Mouse (Mus musculus) embryonic facial prominence, embryonic 15.5 days (tissue): Measurements from ENCODE around the gene Sec24a. TPM values are rescaled to one million over a fixed set of nuclear protein-coding genes. Genes with fewer than 3 reads are reported as not detected.

ENCODE experiments used
- ATAC-seq: fragments of 200-750 bp; cut with Nextera tagmentation; 2 replicates; pipeline ENCODE4 v1.8.0; 2017; ENCODE audit warnings: low read depth, moderate TSS enrichment; ENCODE audit not compliant: insufficient number of reproducible peaks, low FRiP score, low TSS enrichment
- H3K27ac ChIP-seq: fragments of 300-500 bp; sonication (generic); replicated peaks from 2 replicates; pipeline ENCODE4 v1.5.1; 2015; ENCODE audit warnings: mild to moderate bottlenecking, inconsistent platforms
- H3K27me3 ChIP-seq: fragments of 300-500 bp; sonication (generic); 2 replicates; pipeline ENCODE4 v1.6.1; 2015; ENCODE audit warnings: inconsistent platforms
- H3K36me3 ChIP-seq: fragments of 300-500 bp; sonication (generic); 2 replicates; pipeline ENCODE4 v1.6.1; 2015; ENCODE audit warnings: mild to moderate bottlenecking, inconsistent platforms
- H3K4me1 ChIP-seq: fragments of 300-500 bp; sonication (generic); 2 replicates; pipeline ENCODE4 v1.6.1; 2015; ENCODE audit warnings: inconsistent platforms
- H3K4me2 ChIP-seq: fragments of 300-500 bp; sonication (generic); replicated peaks from 2 replicates; pipeline ENCODE4 v1.6.1; 2015; ENCODE audit warnings: mild to moderate bottlenecking, inconsistent platforms
- H3K4me3 ChIP-seq: fragments of 300-500 bp; sonication (generic); replicated peaks from 2 replicates; pipeline ENCODE4 v1.5.1; 2015; ENCODE audit warnings: mild to moderate bottlenecking, inconsistent platforms
- H3K9ac ChIP-seq: fragments of 300-500 bp; sonication (generic); 2 replicates; pipeline ENCODE4 v1.6.1; 2015; ENCODE audit warnings: inconsistent platforms
- H3K9me3 ChIP-seq: fragments of 300-500 bp; sonication (generic); replicated peaks from 2 replicates; pipeline ENCODE4 v1.6.1; 2016; ENCODE audit warnings: inconsistent platforms
- WGBS: fragments of 180-500 bp; shearing (Covaris S2); methylation state at CpG from one replicate; pipeline ENCODE4 v1.1.7; 2015; 5-methylcytosine and 5-hydroxymethylcytosine counted together
- polyA plus RNA-seq: library from polyadenylated mRNA; unstranded; fragments of >200 nt; fragmentation: Nextera tagmentation; extraction: Ambion mirVana; gene quantifications from 2 replicates; pipeline ENCODE4 v1.2.1, GENCODE M21; 2015

The Sec24a gene
- polyA plus RNA-seq, 1 experiment from 2014 or later, result 17.4 TPM

- H3K36me3 ChIP-seq, result peaks cover 70% of the 10 kb centered on the region
- H3K4me3 ChIP-seq, result no peak overlapping the region
- H3K4me2 ChIP-seq, result no peak overlapping the region
- H3K9me3 ChIP-seq, result 0 out of 2 replicates have a peak, but pooled peaks cover 2% of the 10 kb centered on the region
- WGBS, result 91% methylated on average over 6 of the region's 6 CpGs
- H3K9ac ChIP-seq, result no peak overlapping the region
- ATAC-seq, result no peak
- H3K27ac ChIP-seq, result no peak overlapping the region
- H3K27me3 ChIP-seq, result no peaks in the 10 kb centered on the region
- no peaks in the 10 kb centered on the region for H3K4me1 ChIP-seq
Observed at GRCm38 (mm10) chr11:51785926-51786325, 22.5 kb upstream of the Sec24a start.

GRCm38 (mm10) chr11:51782721-51783120 is 19.3 kb upstream of the Sec24a start:
- no peak overlapping the region for H3K27ac ChIP-seq
- no peak overlapping the region for H3K9ac ChIP-seq
- no peak for ATAC-seq
- H3K9me3 ChIP-seq, result 0 out of 2 replicates have a peak, but pooled peaks cover 2% of the 10 kb centered on the region
- no peaks in the 10 kb centered on the region for H3K27me3 ChIP-seq
- H3K36me3 ChIP-seq, result peaks cover 58% of the 10 kb centered on the region
- no peak overlapping the region for H3K4me2 ChIP-seq
- no peaks in the 10 kb centered on the region for H3K4me1 ChIP-seq
- no peak overlapping the region for H3K4me3 ChIP-seq
- WGBS, result 87% methylated on average over 6 of the region's 6 CpGs

GRCm38 (mm10) chr11:51780773-51781267 is 17.4 kb upstream of the Sec24a start:
- Histone ChIP-seq H3K4me1 (no peaks in the 10 kb centered on the region), H3K36me3 (peaks cover 50% of the 10 kb centered on the region), H3K27me3 (no peaks in the 10 kb centered on the region), H3K27ac (no peak overlapping the region), H3K9ac (no peak overlapping the region), H3K9me3 (0 out of 2 replicates have a peak, but pooled peaks cover 2% of the 10 kb centered on the region), H3K4me2 (no peak overlapping the region), H3K4me3 (no peak overlapping the region)
- ATAC-seq, result no peak
- WGBS, result 89% methylated on average over 9 of the region's 9 CpGs

GRCm38 (mm10) chr11:51777478-51777877 is 14.0 kb upstream of the Sec24a start:
- Histone ChIP-seq H3K4me3 (no peak overlapping the region), H3K9me3 (no peaks in the 10 kb centered on the region), H3K27ac (no peak overlapping the region), H3K9ac (no peak overlapping the region), H3K4me2 (no peak overlapping the region), H3K36me3 (peaks cover 28% of the 10 kb centered on the region), H3K27me3 (no peaks in the 10 kb centered on the region), H3K4me1 (no peaks in the 10 kb centered on the region)
- 83% methylated on average over 5 of the region's 5 CpGs for WGBS
- no peak for ATAC-seq

GRCm38 (mm10) chr11:51775507-51775906 is 12.1 kb upstream of the Sec24a start:
- Histone ChIP-seq H3K27me3 (no peaks in the 10 kb centered on the region), H3K27ac (no peak overlapping the region), H3K4me1 (no peaks in the 10 kb centered on the region), H3K36me3 (peaks cover 11% of the 10 kb centered on the region), H3K4me2 (no peak overlapping the region), H3K9ac (no peak overlapping the region), H3K9me3 (no peaks in the 10 kb centered on the region), H3K4me3 (no peak overlapping the region)
- no peak for ATAC-seq
- WGBS, result 85% methylated on average over 3 of the region's 3 CpGs

- Histone ChIP-seq H3K9me3 (no peaks in the 10 kb centered on the region), H3K27me3 (no peaks in the 10 kb centered on the region), H3K36me3 (no peaks in the 10 kb centered on the region), H3K27ac (no peak overlapping the region), H3K4me1 (peaks cover 7% of the 10 kb centered on the region), H3K4me2 (no peak overlapping the region), H3K4me3 (no peak overlapping the region), H3K9ac (no peak overlapping the region)
- no peak for ATAC-seq
- WGBS, result 70% methylated on average over 5 of the region's 5 CpGs
Observed at GRCm38 (mm10) chr11:51768296-51768695, 4.9 kb upstream of the Sec24a start.

GRCm38 (mm10) chr11:51767579-51768220 is 4.3 kb upstream of the Sec24a start:
- no peak overlapping the region for H3K4me2 ChIP-seq
- H3K9me3 ChIP-seq, result no peaks in the 10 kb centered on the region
- no peak overlapping the region for H3K27ac ChIP-seq
- no peaks in the 10 kb centered on the region for H3K27me3 ChIP-seq
- WGBS, result 67% methylated on average over 8 of the region's 8 CpGs
- H3K4me1 ChIP-seq, result peaks cover 13% of the 10 kb centered on the region
- H3K36me3 ChIP-seq, result no peaks in the 10 kb centered on the region
- ATAC-seq, result no peak
- no peak overlapping the region for H3K4me3 ChIP-seq
- H3K9ac ChIP-seq, result no peak overlapping the region

- H3K4me2 ChIP-seq, result peak overlapping the region; percentile 77
- WGBS, result 68% methylated on average over 4 of the region's 4 CpGs
Observed at GRCm38 (mm10) chr11:51764816-51765215, 1.4 kb upstream of the Sec24a start.

GRCm38 (mm10) chr11:51763955-51764354 is 521 bp upstream of the Sec24a start:
- WGBS, result 6% methylated on average over 13 of the region's 13 CpGs
- no peak for ATAC-seq
- H3K4me3 ChIP-seq, result peak overlapping the region; percentile 69
- H3K4me1 ChIP-seq, result peaks cover 13% of the 10 kb centered on the region
- H3K27me3 ChIP-seq, result peaks cover 4% of the 10 kb centered on the region
- peak overlapping the region; percentile 71 for H3K9ac ChIP-seq
- no peaks in the 10 kb centered on the region for H3K36me3 ChIP-seq
- no peaks in the 10 kb centered on the region for H3K9me3 ChIP-seq
- no peak overlapping the region for H3K27ac ChIP-seq
- H3K4me2 ChIP-seq, result peak overlapping the region; percentile 77

More at GRCm38 (mm10) chr11:51764816-51765215, 1.4 kb upstream of the Sec24a start:
- H3K4me3 ChIP-seq, result peak overlapping the region; percentile 69
- no peaks in the 10 kb centered on the region for H3K9me3 ChIP-seq
- H3K4me1 ChIP-seq, result peaks cover 13% of the 10 kb centered on the region
- no peak for ATAC-seq
- no peaks in the 10 kb centered on the region for H3K36me3 ChIP-seq
- no peak overlapping the region for H3K9ac ChIP-seq
- H3K27ac ChIP-seq, result no peak overlapping the region
- H3K27me3 ChIP-seq, result peaks cover 4% of the 10 kb centered on the region

- 62% methylated on average over 5 of the region's 5 CpGs for WGBS
- Histone ChIP-seq H3K27ac (no peak overlapping the region), H3K4me1 (peaks cover 18% of the 10 kb centered on the region), H3K27me3 (peaks cover 4% of the 10 kb centered on the region), H3K9me3 (no peaks in the 10 kb centered on the region), H3K4me2 (no peak overlapping the region), H3K4me3 (no peak overlapping the region), H3K36me3 (no peaks in the 10 kb centered on the region), H3K9ac (no peak overlapping the region)
- no peak for ATAC-seq
Observed at GRCm38 (mm10) chr11:51761241-51761640, 2.2 kb downstream of the Sec24a start.

GRCm38 (mm10) chr11:51759941-51760657 is 3.3 kb downstream of the Sec24a start:
- Histone ChIP-seq H3K9ac (no peak overlapping the region), H3K4me2 (no peak overlapping the region), H3K4me1 (peaks cover 22% of the 10 kb centered on the region), H3K27me3 (peaks cover 4% of the 10 kb centered on the region), H3K36me3 (no peaks in the 10 kb centered on the region), H3K27ac (no peak overlapping the region), H3K4me3 (no peak overlapping the region), H3K9me3 (no peaks in the 10 kb centered on the region)
- ATAC-seq, result no peak
- 78% methylated on average over 6 of the region's 6 CpGs for WGBS
